Mouse (Mus musculus) hindlimb bud, embryonic 11.5 days (tissue): ENCODE data around the gene Fkbp6.
"Not testable (repeated sequence)": the region's sequence is repeated elsewhere in the genome, so short reads cannot be mapped to it uniquely, and the experiment has no call there.

Experiments
- DNase-seq: peaks from one replicate; pipeline ENCODE4 v3.0.0-alpha.2; 2012; ENCODE audit warnings: low read depth, low spot score; ENCODE audit errors: extremely low spot score

The Fkbp6 gene

DNA sequence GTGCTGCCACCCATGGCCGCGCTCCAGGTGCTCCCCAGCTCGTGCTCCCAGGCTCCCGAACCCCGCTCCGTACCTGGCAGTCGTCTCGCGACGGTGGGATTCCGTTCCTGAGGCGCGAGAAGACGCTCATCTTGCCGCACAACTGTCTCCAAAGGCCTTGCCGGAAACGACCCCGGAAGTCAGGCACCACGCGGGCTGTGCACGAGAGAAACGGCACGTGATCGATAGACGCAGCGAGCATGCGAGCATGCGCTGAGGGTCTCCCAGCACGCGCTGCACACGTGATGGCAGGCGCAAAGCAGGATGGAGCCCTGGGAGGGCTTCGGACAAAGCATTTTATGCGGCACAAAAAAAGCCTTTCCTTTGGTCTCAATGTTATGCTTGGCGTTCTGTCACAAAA lies at the start of gene Fkbp6:
Gene Fkbp6 (minus strand): TSS at position 183 of the 400 bp plus-strand sequence.
- DNase-seq: no peak

DNA sequence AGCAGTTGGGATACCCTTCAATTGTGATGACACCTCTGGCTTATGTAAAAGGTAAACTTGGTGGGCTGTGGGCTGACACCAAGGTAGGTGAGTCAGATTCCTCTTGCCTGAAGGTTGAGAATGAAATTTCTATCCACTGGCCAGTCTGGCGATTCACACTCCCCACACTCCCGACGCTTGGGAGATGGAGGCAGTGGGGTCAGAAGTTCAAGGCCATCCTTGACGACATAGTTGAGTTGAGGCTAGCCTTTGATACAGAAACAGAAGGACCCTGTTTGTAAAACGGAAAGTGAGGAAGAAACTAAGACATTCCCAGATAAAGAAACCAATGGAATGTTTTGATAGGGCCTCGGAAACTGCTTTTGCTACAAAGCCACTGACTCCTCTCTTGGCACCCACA lies 49.5 kb upstream of the Fkbp6 start:
- DNase-seq: no peak

DNA sequence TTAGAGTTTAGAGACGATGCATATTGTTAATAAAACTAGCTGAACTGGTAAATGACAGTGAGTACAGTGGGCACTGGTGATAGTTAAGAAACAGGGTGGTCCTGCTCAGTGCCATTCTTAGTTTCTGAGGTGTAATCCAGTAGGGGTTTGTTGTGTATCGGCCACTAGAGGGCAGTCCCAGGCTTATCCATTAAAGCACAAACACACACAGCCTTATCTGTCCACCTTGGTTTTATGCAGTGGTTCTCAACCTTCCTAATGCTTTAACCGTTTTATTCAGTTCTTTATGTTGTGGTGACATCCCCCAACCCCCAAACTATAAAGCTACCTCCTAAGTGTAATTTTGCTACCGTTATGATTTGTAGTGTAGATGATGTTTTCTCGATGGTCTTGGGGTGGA lies 46.0 kb upstream of the Fkbp6 start:
- no peak for DNase-seq

DNA sequence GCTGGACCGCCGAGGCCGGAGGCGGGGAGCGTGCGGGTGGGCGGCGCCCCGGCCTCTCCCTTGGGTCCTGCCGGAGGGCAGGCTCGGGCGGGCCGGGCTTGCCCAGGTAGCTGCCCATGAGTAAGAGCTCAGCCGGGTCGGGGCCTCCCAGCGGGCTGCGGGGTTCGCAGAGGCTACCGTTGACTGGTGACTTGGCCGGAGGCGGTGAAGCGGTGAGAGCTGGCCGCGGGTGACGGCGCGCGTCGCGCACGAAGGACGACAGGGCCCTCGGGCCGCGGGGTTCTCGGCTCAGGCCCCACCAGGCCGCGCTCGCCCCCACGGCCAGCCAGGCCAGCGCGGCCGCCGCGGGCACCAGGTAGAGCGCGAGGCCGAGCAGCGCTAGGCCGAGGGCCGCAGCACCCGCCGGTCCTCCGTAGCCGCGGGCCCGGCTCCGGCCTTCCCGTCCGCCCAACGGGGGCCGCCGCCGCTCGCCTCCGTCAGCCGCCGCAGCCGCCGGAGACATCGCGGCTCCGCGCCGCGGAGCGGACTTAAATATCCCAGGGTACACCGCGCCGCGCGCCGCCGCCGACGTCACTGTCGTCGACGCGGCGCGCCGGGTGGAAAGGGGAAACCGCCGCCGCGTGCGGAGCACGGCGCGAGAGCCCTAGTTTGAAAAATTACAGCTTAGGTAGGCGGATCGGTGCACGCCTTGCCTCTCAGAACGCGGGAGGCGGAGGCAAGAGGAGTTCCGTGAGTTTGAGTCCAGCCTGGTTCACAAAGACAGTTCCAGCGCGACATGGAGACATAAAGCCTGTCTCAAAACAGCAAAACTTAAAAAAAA lies 44.4 kb upstream of the Fkbp6 start, which contains the start of gene Pom121:
Gene Pom121 (minus strand): TSS at position 543 of the 820 bp plus-strand sequence.
- DNase-seq: peak; percentile 75

DNA sequence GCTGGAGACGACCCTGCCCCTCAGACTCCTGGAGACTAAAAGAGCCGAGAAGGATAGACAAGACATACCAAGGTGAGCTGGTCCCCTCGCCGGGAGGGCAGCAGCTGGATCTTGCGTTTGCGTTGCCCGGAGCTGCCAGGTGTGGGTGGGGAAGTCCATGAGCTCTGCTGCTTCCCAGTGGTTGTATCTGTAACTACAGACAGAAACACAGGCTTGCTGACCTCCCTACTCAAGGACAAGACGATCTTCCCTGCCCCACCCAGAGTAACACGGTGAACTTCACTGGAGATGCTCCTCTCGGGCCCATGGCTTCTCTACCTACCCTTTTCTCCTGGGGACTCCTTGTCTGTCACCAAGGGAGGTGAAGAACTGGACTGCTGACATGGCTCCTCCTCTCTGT lies 33.9 kb upstream of the Fkbp6 start:
- DNase-seq: no peak

- no peak for DNase-seq
These were observed 32.9 kb upstream of the Fkbp6 start for GRCm38 (mm10) chr5:135382746-135383145.

GRCm38 (mm10) chr5:135381356-135381925 lies 31.6 kb upstream of the Fkbp6 start:
- no peak for DNase-seq

GRCm38 (mm10) chr5:135380681-135381080 lies 30.8 kb upstream of the Fkbp6 start:
- no peak for DNase-seq

DNA sequence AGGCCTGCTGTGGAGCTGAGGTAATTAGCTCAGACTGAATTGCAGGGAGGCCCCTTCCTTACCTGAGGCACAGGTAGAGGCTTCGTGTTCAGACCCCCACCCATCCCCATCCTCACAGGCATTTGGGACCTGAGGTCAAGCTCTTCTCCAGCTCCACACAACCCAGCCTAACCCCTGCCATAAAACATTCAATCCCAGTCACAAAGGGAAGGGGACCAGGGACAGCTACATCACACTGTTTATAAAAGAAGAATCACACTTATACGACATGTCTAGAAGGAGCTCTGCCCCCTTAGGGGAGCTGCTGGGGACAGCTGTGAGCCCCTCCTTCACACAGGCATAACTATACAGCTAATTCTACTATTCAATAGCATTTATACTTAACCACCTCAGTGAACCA lies 26.5 kb upstream of the Fkbp6 start:
- DNase-seq: no peak

DNA sequence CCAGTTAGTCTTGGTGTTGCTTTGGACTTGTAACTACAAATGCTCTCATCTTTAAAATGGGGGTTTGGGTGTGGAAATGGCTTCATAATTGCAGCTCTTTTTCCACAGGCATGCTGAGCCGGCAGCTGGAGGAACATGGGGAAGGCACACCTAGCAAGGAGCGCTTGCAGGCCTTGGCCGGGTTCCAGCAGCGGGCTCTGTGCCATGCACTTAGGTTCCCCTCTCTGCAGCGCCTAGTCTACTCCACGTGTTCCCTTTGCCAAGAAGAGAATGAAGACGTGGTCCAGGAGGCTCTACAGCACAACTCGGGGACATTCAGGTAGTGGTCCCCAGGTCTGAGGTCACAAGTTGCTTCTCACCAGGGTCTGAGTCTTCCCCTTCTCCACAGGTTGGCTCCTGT lies 25.3 kb upstream of the Fkbp6 start:
- no peak for DNase-seq

GRCm38 (mm10) chr5:135373601-135374000 lies 23.8 kb upstream of the Fkbp6 start:
- no peak for DNase-seq

DNA sequence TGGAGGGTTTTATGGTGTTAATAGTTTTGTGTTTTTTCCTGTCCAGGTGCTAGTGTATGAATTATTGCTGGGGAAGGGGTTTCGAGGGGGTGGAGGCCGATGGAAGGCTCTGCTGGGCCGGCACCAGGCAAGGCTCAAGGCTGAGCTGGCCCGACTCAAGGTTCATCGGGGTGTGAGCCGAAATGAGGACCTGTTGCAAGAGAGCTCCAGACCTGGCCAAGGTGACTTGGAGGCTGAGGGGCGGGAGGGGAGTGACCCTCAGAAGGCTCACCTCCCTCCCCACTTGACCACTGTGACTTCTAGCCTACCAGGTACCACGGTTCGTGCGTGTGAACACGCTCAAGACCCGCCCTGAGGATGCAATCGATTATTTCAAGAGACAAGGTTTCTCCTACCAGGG lies 21.4 kb upstream of the Fkbp6 start:
- DNase-seq: no peak

DNA sequence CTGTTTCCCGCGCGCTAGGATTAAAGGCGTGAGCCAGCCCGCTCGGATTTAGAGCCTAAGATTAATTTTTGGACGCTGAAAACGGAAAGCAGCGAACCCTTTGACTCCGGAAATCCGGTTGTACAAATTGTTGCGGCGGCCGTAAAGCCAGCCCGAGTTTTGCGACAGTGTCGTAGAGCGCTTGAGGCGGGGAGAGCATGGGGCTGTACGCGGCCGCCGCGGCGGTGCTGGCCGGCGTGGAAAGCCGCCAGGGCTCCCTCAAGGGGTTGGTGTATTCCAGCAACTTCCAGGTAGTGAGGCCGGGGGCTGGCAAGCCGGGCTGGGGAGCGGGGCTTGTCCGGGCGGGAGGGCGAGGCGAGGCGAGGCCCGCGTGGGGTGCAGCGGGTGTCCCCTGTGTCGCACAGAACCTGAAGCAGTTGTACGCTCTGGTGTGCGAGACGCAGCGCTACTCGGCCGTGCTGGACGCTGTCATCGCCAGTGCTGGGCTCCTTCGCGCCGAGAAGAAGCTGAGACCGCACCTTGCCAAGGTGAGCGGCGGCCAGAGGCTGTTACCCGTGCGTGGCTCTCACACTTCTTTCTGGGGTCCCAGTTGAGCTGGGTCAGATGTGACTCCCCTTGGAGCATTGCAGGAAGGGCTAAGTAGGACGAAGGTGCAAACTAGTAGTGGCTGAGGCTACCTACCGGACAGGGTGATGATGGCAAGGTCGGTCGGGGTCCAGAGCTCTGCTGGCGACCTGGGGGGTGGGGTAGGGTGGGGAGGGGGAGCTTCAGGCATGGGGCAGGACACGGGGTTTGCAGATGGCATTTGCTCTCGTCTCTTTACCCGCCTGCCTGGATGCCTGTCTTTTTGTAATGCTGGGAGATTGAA lies 20.2 kb upstream of the Fkbp6 start, which contains the start of gene Nsun5:
Gene Nsun5 (plus strand): TSS at position 167 of the 868 bp plus-strand sequence.
- peak; percentile 89 for DNase-seq

GRCm38 (mm10) chr5:135369196-135369595 lies 19.4 kb upstream of the Fkbp6 start:
- not testable (repeated sequence) for DNase-seq

GRCm38 (mm10) chr5:135368312-135368711 lies 18.5 kb upstream of the Fkbp6 start:
- no peak for DNase-seq

DNA sequence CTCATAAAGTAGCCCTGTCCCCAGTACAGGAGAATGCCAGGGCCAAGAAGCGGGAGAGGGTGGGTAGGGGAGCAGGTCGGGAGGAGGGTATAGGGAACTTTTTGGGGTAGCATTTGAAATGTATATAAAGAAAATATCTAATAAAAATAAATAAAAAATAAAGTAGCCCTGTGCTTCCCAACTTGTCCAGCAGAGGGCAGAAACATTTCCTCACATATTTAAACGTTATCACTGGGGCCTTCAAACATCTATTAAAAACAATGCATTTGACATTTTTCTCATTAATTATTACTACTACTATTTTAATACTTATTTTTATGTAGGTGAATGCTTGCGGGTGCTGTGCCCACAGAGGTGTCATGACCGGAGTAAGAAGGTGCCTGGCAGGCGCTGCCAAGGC lies 18.0 kb upstream of the Fkbp6 start:
- no peak for DNase-seq

GRCm38 (mm10) chr5:135363540-135363939 lies 13.7 kb upstream of the Fkbp6 start:
- peak; percentile 22 for DNase-seq

DNA sequence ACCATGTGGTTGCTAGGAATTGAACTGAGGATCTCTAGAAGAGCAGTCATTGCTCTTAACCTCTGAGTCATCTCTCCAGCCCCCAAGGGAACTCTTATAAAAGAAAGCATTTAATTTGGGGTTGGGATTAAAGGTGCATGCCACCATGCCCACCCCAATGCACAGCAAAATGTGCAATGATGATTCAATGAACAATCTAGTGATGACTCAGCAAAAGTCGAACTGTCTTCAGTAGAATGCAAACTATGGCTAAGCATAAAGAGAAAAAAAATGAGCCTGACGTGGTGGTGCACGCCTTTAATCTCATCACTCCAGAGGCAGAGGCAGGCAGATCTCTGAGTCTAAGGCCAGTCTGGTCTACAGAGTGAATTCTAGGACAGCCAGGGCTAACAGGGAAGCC lies 12.7 kb upstream of the Fkbp6 start:
- DNase-seq: no peak

DNA sequence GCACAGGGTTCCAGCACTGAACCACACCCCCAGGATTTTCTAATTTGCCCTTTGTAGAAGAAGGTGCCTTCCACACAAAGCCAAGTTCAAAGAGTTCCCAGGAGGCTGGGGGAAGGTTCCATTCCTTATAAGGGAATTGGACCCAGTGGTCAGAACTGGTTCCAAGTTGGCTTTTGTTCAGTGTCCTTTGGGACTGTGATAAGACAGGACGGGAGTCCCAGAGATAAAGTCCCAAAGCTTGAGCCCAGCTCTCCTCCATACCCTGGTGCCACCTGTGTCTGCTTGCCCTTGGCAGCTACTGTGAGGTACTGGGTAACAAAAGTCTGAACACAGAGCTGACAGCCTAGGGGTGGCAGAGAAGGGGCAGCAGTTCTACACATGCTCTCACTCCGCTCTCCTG lies 9.9 kb upstream of the Fkbp6 start:
- DNase-seq: no peak

- DNase-seq: no peak
These were observed 7.7 kb upstream of the Fkbp6 start for GRCm38 (mm10) chr5:135357556-135357955.

DNA sequence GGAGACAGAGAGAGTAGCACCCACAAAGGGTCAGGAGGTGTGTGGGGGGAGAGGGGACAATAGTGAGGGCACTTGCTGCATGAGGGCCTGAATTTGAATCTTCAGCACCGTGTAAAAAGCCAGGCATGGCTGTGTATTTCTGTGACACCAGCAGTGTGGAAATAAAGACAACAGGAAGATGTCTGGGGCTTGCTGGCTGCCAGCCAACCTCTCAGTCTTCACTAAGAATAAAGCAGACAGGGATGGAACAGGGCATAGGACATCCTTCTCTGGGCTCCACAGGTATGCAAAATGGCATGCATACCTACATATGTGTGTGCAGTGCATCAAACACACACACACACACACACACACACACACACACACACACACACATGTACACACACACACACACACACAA lies 6.2 kb upstream of the Fkbp6 start:
- DNase-seq: no peak

DNA sequence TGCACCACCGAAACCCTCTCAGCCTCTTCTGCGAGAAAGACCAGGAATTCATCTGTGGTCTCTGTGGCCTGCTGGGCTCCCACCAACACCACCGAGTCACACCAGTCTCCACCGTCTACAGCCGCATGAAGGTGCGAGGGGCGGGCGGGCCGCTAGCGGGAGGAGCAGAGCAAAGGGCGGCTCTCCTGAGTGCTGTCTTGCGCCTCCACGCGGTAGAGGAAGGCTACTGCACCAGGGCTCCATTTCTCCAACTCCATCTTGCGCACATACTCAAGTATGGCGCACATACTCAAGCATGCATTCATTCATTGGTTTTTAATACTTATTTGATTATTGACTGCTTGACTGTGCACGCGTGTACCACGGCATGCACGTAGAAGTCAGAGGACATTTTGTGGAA lies 3.7 kb upstream of the Fkbp6 start:
- no peak for DNase-seq
